Mouse (Mus musculus) stomach, embryonic 16.5 days (tissue): ENCODE measurements around the gene Cdc37. TPM values are rescaled to one million over a fixed set of nuclear protein-coding genes. Genes with fewer than 3 reads are reported as not detected.

Source experiments
- ATAC-seq: fragments of 200-750 bp; cut with Nextera tagmentation; 2 replicates; pipeline ENCODE4 v1.8.0; 2017; ENCODE audit warnings: moderate number of reproducible peaks, moderate TSS enrichment; ENCODE audit not compliant: insufficient read depth, low FRiP score
- H3K27ac ChIP-seq: fragments of 300-500 bp; sonication (generic); 2 replicates; pipeline ENCODE4 v1.5.1; 2014; ENCODE audit warnings: low read length
- H3K27me3 ChIP-seq: fragments of 300-500 bp; sonication (generic); 2 replicates; pipeline ENCODE4 v1.6.1; 2014; ENCODE audit warnings: low read length, control low read depth, mixed read lengths; ENCODE audit not compliant: control insufficient read depth, insufficient read depth
- H3K36me3 ChIP-seq: fragments of 300-500 bp; sonication (generic); 2 replicates; pipeline ENCODE4 v1.6.1; 2014; ENCODE audit warnings: low read length; ENCODE audit not compliant: control insufficient read depth, insufficient read depth
- H3K4me1 ChIP-seq: fragments of 300-500 bp; sonication (generic); 2 replicates; pipeline ENCODE4 v1.6.1; 2014; ENCODE audit warnings: low read length, control low read depth, mixed read lengths; ENCODE audit not compliant: control insufficient read depth, insufficient read depth
- H3K4me2 ChIP-seq: fragments of 300-500 bp; sonication (generic); 2 replicates; pipeline ENCODE4 v1.6.1; 2014; ENCODE audit warnings: low read depth, low read length, mixed read lengths
- H3K4me3 ChIP-seq: fragments of 300-500 bp; sonication (generic); replicated peaks from 2 replicates; pipeline ENCODE4 v1.5.1; 2014; ENCODE audit warnings: mild to moderate bottlenecking, low read length
- H3K9ac ChIP-seq: fragments of 300-500 bp; sonication (generic); 2 replicates; pipeline ENCODE4 v1.6.1; 2014; ENCODE audit warnings: low read length
- H3K9me3 ChIP-seq: fragments of 300-500 bp; sonication (generic); replicated peaks from 2 replicates; pipeline ENCODE4 v1.6.1; 2016; ENCODE audit warnings: low read length, control low read depth; ENCODE audit not compliant: control insufficient read depth
- WGBS: fragments of 180-500 bp; shearing (Covaris S2); extraction: QIAGEN DNeasy Blood & Tissue Kit; methylation state at CpG from one replicate; pipeline ENCODE4 v1.1.7; 2014; 5-methylcytosine and 5-hydroxymethylcytosine counted together
- polyA plus RNA-seq: library from polyadenylated mRNA; unstranded; fragments of >200 nt; fragmentation: Nextera tagmentation; extraction: Ambion mirVana; gene quantifications from 2 replicates; pipeline ENCODE4 v1.2.1, GENCODE M21; 2015

The Cdc37 gene
- polyA plus RNA-seq, 1 experiment from 2014 or later = 250 TPM

DNA sequence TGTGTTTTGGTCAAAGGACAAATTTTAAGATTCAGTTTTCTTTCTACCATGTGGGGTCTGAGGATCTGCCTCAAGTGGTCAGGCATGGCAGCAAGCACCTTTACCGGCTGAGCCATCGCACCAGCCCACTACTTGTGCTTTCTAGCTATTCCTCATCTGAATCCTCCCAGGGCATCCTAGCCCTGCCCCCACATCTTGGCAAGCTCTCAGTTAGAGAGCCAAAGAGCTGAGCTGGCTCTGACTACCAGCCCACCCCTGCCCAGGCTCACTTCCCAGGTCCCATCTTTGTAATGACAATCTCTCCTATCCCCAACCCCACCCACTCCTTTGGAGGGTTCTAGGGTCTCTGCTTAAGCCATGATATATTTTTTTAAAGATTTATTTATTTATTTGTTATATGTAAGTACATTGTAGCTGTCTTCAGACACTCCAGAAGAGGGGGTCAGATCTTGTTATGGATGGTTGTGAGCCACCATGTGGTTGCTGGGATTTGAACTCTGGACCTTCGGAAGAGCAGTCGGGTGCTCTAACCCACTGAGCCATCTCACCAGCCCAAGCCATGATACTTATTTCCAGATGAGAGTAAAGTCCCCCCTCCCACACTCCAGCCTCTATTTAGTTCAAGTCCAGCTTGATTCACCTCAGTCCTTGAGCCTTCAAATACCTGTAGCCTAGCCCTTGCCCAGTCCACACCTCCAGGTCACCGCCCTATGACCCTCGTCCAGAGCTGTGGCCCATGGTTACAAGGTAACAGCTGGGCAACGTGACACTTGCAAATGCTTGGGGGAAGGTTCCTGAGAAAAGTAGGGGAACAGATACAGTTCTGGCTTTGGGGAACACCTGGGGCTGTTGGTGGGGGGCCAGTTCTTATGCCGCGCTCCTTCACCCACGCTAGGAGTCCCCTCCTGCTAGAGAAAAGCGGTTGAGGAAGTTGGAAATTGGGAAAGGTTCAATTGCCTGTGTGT, 13.6 kb upstream of the Cdc37 start:
- Histone ChIP-seq H3K4me2 (no peak overlapping the region), H3K27me3 (peaks cover 43% of the 10 kb centered on the region)
- WGBS = 35% methylated on average over 11 of the region's 11 CpGs

DNA sequence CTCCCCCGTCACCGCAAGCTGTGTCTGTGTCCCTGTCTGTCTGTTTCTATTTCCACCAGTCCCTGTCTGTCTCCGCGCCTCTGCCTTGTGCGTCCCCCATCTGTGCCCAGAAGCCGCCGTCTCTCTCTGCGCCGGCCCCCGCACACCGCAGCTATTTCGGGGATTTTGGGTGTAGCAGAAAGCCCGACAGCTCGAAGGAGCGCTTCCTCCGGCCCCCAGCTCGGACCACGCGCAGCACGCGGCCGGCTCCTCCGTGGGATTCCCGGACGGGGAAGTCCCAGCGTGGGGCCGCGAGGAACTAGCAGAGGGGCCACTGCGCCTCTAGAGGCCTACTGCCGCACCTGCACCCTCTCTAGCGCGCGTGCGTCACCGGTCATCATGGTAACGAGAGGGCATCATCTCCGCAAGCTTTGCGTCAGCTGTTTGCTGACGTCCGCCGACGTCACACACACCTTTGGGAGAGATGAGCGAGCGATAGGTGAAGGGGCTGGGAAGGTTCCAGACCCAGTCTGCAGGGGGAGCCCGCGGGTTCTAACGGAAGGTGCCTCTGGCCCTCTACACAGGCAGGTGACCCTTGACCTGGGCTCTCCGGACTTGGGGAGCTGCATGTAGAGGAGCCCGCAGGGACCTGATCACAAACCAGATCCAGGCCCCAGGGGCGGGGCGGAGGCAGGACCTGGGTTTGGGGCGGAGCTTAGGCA, 11.6 kb upstream of the Cdc37 start:
- Histone ChIP-seq H3K36me3 (no peaks in the 10 kb centered on the region), H3K4me1 (peaks cover 15% of the 10 kb centered on the region), H3K9me3 (no peaks in the 10 kb centered on the region), H3K4me2 (peak overlapping the region; percentile 67), H3K9ac (peak overlapping the region; percentile 85), H3K4me3 (peak overlapping the region; percentile 65), H3K27me3 (peaks cover 37% of the 10 kb centered on the region), H3K27ac (no peak overlapping the region)
- peak; percentile 70; the same call in 1 of the 2 replicates for ATAC-seq
- WGBS = under 1% methylated on average over 52 of the region's 52 CpGs

More for the DNA sequence above, 13.6 kb upstream of the Cdc37 start:
- H3K4me3 ChIP-seq = no peak overlapping the region
- no peak overlapping the region for H3K27ac ChIP-seq
- no peaks in the 10 kb centered on the region for H3K9me3 ChIP-seq
- H3K9ac ChIP-seq = no peak overlapping the region
- H3K36me3 ChIP-seq = no peaks in the 10 kb centered on the region
- peaks cover 27% of the 10 kb centered on the region for H3K4me1 ChIP-seq
- no peak for ATAC-seq

DNA sequence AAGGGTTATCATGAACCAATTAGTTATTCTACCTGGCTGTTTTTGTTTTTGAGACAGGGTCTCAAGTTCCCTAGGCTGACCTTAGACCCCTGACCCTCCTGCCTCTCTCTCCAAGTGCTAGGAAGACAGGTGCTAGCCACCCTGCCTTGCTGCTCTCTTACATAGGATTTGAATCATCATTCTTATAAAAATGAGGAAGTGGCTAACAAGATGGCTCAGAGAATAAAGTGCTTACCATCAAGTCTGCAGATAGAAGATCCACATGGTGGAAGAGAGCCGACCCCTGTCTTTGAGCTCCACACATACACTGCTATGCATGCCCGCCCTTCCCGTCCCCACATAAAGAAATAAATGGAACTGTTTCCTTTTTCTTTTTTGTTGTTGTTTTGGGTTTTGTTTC, 5.0 kb upstream of the Cdc37 start:
- H3K9me3 ChIP-seq = no peaks in the 10 kb centered on the region
- peaks cover 14% of the 10 kb centered on the region for H3K4me1 ChIP-seq
- no peak overlapping the region for H3K4me3 ChIP-seq
- no peak overlapping the region for H3K4me2 ChIP-seq
- no peak overlapping the region for H3K9ac ChIP-seq
- no peaks in the 10 kb centered on the region for H3K27me3 ChIP-seq
- H3K36me3 ChIP-seq = no peaks in the 10 kb centered on the region
- WGBS = 86% methylated on average over 3 of the region's 3 CpGs
- no peak overlapping the region for H3K27ac ChIP-seq
- ATAC-seq = no peak

DNA sequence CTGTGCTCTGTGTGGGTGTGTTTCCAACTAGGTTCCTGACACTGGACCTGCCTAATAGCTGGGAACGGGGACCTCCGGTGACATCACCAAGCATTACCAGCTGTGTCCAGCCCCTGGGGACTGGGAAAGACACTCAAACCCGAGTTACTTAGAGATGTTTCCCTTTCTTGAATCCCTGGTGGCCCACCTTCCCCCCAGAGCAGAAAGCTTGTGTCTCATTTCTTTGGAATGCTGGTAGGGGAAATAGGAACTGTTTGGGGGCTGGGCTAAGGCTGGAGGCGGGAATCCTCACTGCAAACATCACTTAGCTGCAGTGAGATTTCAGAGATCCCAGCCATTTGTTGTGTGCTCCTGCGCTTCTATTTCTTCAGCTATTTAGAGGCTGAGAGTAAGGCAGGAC, 4.1 kb upstream of the Cdc37 start:
- WGBS = 6% methylated on average over 5 of the region's 5 CpGs
- no peaks in the 10 kb centered on the region for H3K27me3 ChIP-seq
- peaks cover 18% of the 10 kb centered on the region for H3K4me1 ChIP-seq
- 0 out of 2 replicates have a peak, but pooled peaks have one; percentile 18 for ATAC-seq
- H3K4me2 ChIP-seq = peak overlapping the region; percentile 86
- peak overlapping the region; percentile 41 for H3K4me3 ChIP-seq
- peak overlapping the region; percentile 62 for H3K9ac ChIP-seq
- H3K9me3 ChIP-seq = no peaks in the 10 kb centered on the region
- peak overlapping the region; percentile 77 for H3K27ac ChIP-seq
- H3K36me3 ChIP-seq = no peaks in the 10 kb centered on the region

DNA sequence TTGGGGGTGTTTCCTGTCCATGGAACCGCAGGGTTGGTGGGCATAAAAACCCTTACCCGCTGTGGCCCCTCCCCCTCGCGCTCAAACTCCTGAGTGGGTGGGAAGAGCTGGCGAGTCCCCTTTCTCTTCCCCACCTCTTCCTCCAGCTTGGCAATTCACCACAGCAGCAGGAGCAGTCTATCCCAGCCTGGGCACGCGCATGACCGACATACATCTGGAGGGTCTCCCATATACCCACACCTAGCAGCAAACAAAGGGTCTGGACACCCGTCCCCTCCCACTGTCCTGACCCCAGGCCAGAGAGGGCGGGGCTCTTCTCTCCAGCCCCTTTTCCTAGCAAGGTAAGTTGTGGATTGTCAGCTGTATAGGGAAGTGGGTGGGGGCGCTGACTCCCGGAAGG, 3.5 kb upstream of the Cdc37 start:
- 0 out of 2 replicates have a peak, but pooled peaks have one; percentile 1 for ATAC-seq
- Histone ChIP-seq H3K27ac (peak overlapping the region; percentile 72), H3K9me3 (no peaks in the 10 kb centered on the region), H3K9ac (peak overlapping the region; percentile 62), H3K27me3 (no peaks in the 10 kb centered on the region), H3K36me3 (no peaks in the 10 kb centered on the region), H3K4me3 (peak overlapping the region; percentile 41), H3K4me1 (peaks cover 23% of the 10 kb centered on the region), H3K4me2 (peak overlapping the region; percentile 86)
- 3% methylated on average over 12 of the region's 12 CpGs for WGBS

- H3K9me3 ChIP-seq = no peaks in the 10 kb centered on the region
- peak; percentile 27; the same call in 1 of the 2 replicates for ATAC-seq
- peak overlapping the region; percentile 86 for H3K4me2 ChIP-seq
- WGBS = 1% methylated on average over 11 of the region's 11 CpGs
- H3K36me3 ChIP-seq = no peaks in the 10 kb centered on the region
- H3K4me3 ChIP-seq = peak overlapping the region; percentile 41
- H3K9ac ChIP-seq = peak overlapping the region; percentile 62
- peaks cover 29% of the 10 kb centered on the region for H3K4me1 ChIP-seq
- no peaks in the 10 kb centered on the region for H3K27me3 ChIP-seq
- no peak overlapping the region for H3K27ac ChIP-seq
Measured at GRCm38 (mm10) chr9:21152715-21153114, 2.9 kb upstream of the Cdc37 start.

GRCm38 (mm10) chr9:21149077-21149653, 617 bp downstream of the Cdc37 start:
- Histone ChIP-seq H3K4me3 (peak overlapping the region; percentile 97), H3K27me3 (no peaks in the 10 kb centered on the region), H3K27ac (peak overlapping the region; percentile 83), H3K4me2 (peak overlapping the region; percentile 99), H3K4me1 (peaks cover 45% of the 10 kb centered on the region), H3K9me3 (no peaks in the 10 kb centered on the region), H3K9ac (peak overlapping the region; percentile 93), H3K36me3 (peaks cover 4% of the 10 kb centered on the region)
- no peak for ATAC-seq
- WGBS = 4% methylated on average over 8 of the region's 8 CpGs

- Histone ChIP-seq H3K4me2 (peak overlapping the region; percentile 99), H3K4me1 (peaks cover 41% of the 10 kb centered on the region), H3K9me3 (no peaks in the 10 kb centered on the region), H3K27ac (no peak overlapping the region; the same call in 1 of the 2 replicates), H3K36me3 (peaks cover 11% of the 10 kb centered on the region), H3K9ac (peak overlapping the region; percentile 93), H3K4me3 (peak overlapping the region; percentile 97), H3K27me3 (no peaks in the 10 kb centered on the region)
- no peak for ATAC-seq
Measured at GRCm38 (mm10) chr9:21148427-21148826, 1.4 kb downstream of the Cdc37 start.
